Mouse (Mus musculus) spleen, adult 12 weeks (tissue): ENCODE results near the gene Zbtb11.
"Not testable (repeated sequence)": the region's sequence is repeated elsewhere in the genome, so short reads cannot be mapped to it uniquely, and the experiment has no call there.

Experiments used
- DNase-seq: peaks from one replicate; pipeline ENCODE4 v3.0.0; 2022; ENCODE audit warnings: low spot score

Gene Zbtb11

GRCm38 (mm10) chr16:56038090-56038489, 64.4 kb downstream of the Zbtb11 start:
- no peak for DNase-seq

- DNase-seq = not testable (repeated sequence)
These were observed 74.4 kb downstream of the Zbtb11 start, which contains the start of gene Senp7 for GRCm38 (mm10) chr16:56048038-56048437. Gene Senp7 (plus strand): TSS chr16:56048338.

GRCm38 (mm10) chr16:56055911-56056310, 82.2 kb downstream of the Zbtb11 start:
- no peak for DNase-seq

GRCm38 (mm10) chr16:56056944-56057590, 83.4 kb downstream of the Zbtb11 start:
- DNase-seq = no peak

GRCm38 (mm10) chr16:56058151-56058550, 84.5 kb downstream of the Zbtb11 start:
- DNase-seq = no peak
